Mouse (Mus musculus) kidney, postnatal 14 days (tissue): Measurements from ENCODE around the gene Tspan2.

Experiments
- DNase-seq: peaks from one replicate; pipeline ENCODE4 v3.0.0; 2022; ENCODE audit warnings: mixed read lengths

The Tspan2 gene

DNA sequence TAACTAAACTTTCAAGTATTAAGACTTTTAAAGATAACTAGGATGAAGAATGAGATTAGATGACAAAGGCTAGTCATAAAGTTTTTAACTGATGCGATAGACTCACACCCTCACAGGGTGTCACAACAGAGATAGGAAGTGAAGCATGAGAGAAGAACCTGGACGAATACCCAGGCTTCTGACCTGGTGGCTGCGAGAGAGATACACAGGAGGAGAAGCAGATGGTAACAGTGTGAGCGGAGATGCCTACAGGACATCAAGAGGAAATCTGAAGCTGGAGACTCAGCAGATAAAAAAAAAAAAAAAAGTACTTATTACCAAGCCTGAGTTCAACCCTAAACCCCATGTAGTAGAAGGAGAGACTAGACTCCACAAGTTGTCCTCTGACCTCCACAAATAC lies 38.7 kb downstream of the Tspan2 start:
- no peak for DNase-seq

- no peak for DNase-seq
These were observed 48.3 kb downstream of the Tspan2 start, which contains the start of gene Tshb for GRCm38 (mm10) chr3:102782618-102783017. TSS of gene Tshb (minus strand) at chr3:102782718.

DNA sequence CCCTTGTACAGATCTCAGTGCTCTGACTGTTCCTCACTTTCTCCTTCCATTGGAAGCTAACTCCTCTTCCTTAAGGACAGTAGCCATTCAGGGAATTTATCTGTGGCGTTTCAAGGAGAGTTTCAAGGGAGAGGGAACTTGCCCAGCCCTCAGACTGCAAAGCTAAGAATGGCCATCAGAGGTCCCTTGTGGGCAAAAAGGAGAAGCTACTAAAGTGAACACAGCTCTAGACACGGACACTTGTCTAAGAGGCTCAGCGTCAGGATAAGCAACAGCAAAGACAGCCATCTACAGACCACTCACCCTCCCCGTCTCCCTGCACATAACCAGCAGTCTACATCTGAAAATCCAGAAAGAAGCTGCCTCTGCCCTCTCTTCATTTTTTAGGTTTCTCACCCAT lies 53.0 kb downstream of the Tspan2 start:
- no peak for DNase-seq

GRCm38 (mm10) chr3:102803937-102804336 lies 69.6 kb downstream of the Tspan2 start:
- peak; percentile 71 for DNase-seq

DNA sequence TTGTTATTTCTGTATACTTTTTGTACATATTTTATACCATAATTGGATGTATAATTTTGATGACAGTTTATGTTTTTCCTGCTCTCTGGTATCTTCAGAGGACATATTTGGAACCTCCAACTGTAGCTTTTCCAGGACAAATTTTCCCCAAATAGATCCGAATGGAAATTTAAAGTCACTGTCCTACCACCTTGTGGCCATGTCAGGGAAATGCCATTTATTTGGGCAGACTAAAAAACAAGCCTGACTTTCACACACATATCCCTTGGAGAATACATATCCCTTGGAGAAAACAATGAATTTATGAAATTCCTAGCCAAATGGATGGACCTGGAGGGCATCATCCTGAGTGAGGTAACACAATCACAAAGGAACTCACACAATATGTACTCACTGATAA lies 108.1 kb downstream of the Tspan2 start:
- no peak for DNase-seq

DNA sequence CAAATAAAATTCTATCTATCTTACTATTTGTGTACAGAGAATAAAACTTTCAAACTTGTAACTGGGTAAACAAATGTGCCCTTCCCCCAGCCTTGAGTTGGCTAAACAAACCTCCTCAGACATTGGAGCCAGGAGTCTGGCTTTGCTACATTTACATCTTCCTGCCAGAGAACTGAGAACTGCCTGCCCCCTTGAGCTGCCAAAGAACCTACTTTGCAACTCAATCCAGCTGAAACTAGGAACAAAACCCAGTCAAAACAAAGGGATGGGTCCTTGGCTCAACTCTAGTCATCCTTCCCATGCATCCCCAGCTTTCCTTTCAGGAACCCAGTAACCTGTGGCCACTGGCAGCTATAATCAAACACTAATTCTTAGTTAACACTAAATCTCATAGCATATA lies 114.3 kb downstream of the Tspan2 start:
- DNase-seq, result no peak
